Mouse (Mus musculus): ENCODE results near the gene Vps53.

DNA sequence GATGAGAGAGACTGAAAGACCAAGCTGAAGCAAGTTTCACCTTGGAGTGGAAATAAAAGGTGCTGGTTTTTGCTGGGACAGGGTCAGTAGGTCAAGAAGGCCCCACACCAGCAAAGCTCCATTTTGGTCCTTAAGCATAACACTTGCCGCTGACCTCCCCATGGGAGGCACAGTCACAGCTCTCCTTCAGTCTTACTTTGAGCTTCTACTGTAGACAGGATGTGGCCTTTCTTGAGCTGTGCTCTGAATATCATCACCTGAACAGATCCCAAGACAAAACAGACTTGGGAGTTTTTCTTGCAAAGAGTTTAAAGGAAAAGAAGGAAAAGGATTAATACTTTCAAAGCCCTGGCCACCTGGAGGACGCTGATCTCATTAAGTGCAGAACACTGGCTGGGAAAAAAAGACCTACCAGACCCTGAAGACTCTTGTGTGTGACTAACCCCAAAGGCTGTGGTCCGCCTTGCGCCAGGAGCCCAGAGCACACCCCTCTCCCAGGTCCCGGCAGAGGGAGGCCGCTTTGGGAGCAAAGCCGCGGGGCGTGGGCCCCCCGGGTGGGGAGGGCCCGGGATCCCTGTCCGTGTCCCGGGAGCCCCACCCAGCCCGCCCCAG lies 152.8 kb downstream of the Vps53 start:
- no peak for TF ChIP-seq CTCF (IDR thresholded peaks at IDR 0.05; ENCODE audit: borderline replicate concordance, insufficient read depth, low read depth, low read length)
- TF ChIP-seq POLR2A (IDR thresholded peaks at IDR 0.05; ENCODE audit: borderline replicate concordance, insufficient read depth, low read length), result no peak
